Mouse (Mus musculus): ENCODE measurements around the gene Dab1. TPM values are rescaled to one million over a fixed set of nuclear protein-coding genes. Genes with fewer than 3 reads are reported as not detected.
A peak's percentile ranks its signal among the peaks of the same experiment; 100 is the strongest.

Dab1 gene
- 100 to 1,000 TPM; 133 to 154 (median 143) TPM for total RNA-seq (2022)

GRCm38 (mm10) chr4:103619321-103619945, at the start of gene Dab1:
Gene Dab1 (plus strand): TSS chr4:103619359.
- DNase-seq (ENCODE audit: low spot score in 2 of 2) = peak; percentile 60 to 76

- DNase-seq (ENCODE audit: low spot score in 2 of 2) = no peak
Observed at GRCm38 (mm10) chr4:103571721-103572352, 47.3 kb upstream of the Dab1 start.

- DNase-seq (ENCODE audit: low spot score in 2 of 2) = peak in 1 of 2 experiments; percentile 61
Observed at GRCm38 (mm10) chr4:103575556-103575955, 43.6 kb upstream of the Dab1 start.

GRCm38 (mm10) chr4:103576305-103576704, 42.9 kb upstream of the Dab1 start:
- DNase-seq (ENCODE audit: low spot score in 2 of 2) = peak in 1 of 2 experiments; percentile 30

- peak; percentile 73 to 77 for DNase-seq (ENCODE audit: low spot score in 2 of 2)
Observed at GRCm38 (mm10) chr4:103577111-103577815, 41.9 kb upstream of the Dab1 start.

- DNase-seq (ENCODE audit: low spot score in 2 of 2) = peak; percentile 39 to 42
Observed at GRCm38 (mm10) chr4:103577821-103578220, 41.3 kb upstream of the Dab1 start.

GRCm38 (mm10) chr4:103580021-103580420, 39.1 kb upstream of the Dab1 start:
- no peak for DNase-seq (ENCODE audit: low spot score in 2 of 2)

- DNase-seq (ENCODE audit: low spot score in 2 of 2) = no peak
Observed at GRCm38 (mm10) chr4:103615011-103615410, 4.1 kb upstream of the Dab1 start.

- peak in 1 of 2 experiments; percentile 33 for DNase-seq (ENCODE audit: low spot score in 2 of 2)
Observed at GRCm38 (mm10) chr4:103619946-103620371, 800 bp downstream of the Dab1 start.

- no peak for DNase-seq (ENCODE audit: low spot score in 2 of 2)
Observed at GRCm38 (mm10) chr4:103620590-103621155, 1.5 kb downstream of the Dab1 start.

GRCm38 (mm10) chr4:103621586-103621985, 2.4 kb downstream of the Dab1 start:
- no peak for DNase-seq (ENCODE audit: low spot score in 2 of 2)

GRCm38 (mm10) chr4:103630177-103630576, 11.0 kb downstream of the Dab1 start:
- DNase-seq (ENCODE audit: low spot score in 2 of 2) = peak; percentile 25 to 37

GRCm38 (mm10) chr4:103636168-103636776, 17.1 kb downstream of the Dab1 start:
- DNase-seq (ENCODE audit: low spot score in 2 of 2) = no peak

- DNase-seq (ENCODE audit: low spot score in 2 of 2) = no peak
Observed at GRCm38 (mm10) chr4:103648209-103648896, 29.2 kb downstream of the Dab1 start.

GRCm38 (mm10) chr4:103655740-103656139, 36.6 kb downstream of the Dab1 start:
- no peak for DNase-seq (ENCODE audit: low spot score in 2 of 2)

GRCm38 (mm10) chr4:103661386-103661785, 42.2 kb downstream of the Dab1 start:
- no peak for DNase-seq (ENCODE audit: low spot score in 2 of 2)

- no peak for DNase-seq (ENCODE audit: low spot score in 2 of 2)
Observed at GRCm38 (mm10) chr4:103667438-103667837, 48.3 kb downstream of the Dab1 start.

GRCm38 (mm10) chr4:103677195-103677594, 58.0 kb downstream of the Dab1 start:
- no peak for DNase-seq (ENCODE audit: low spot score in 2 of 2)

- no peak for DNase-seq (ENCODE audit: low spot score in 2 of 2)
Observed at GRCm38 (mm10) chr4:103678501-103678900, 59.3 kb downstream of the Dab1 start.

- DNase-seq (ENCODE audit: low spot score in 2 of 2) = no peak
Observed at GRCm38 (mm10) chr4:103685136-103685535, 66.0 kb downstream of the Dab1 start.

- DNase-seq (ENCODE audit: low spot score in 2 of 2) = no peak
Observed at GRCm38 (mm10) chr4:103691717-103692116, 72.6 kb downstream of the Dab1 start.

All from layer of hippocampus, adult 8-10 months (tissue).